Mouse (Mus musculus) liver, embryonic 14.5 days (tissue): ENCODE results near the gene Atp5d. TPM values are rescaled to one million over a fixed set of nuclear protein-coding genes. Genes with fewer than 3 reads are reported as not detected.
A peak's percentile ranks its signal among the peaks of the same experiment; 100 is the strongest.

Experiments used
- ATAC-seq: fragments of 200-750 bp; cut with Nextera tagmentation; 2 replicates; pipeline ENCODE4 v1.8.0; 2017; ENCODE audit warnings: moderate number of reproducible peaks, mild to moderate bottlenecking, moderate library complexity; ENCODE audit not compliant: insufficient read depth
- DNase-seq, 3 experiments: peaks; one replicate each; pipeline ENCODE4 v3.0.0-alpha.2; 2012 to 2013; ENCODE audit warnings: low read depth in 3 of 3, low spot score in 3 of 3
- H3K27ac ChIP-seq: fragments of 300-500 bp; sonication (generic); 2 replicates; pipeline ENCODE4 v1.5.1; 2014; ENCODE audit warnings: moderate library complexity, mild to moderate bottlenecking, control low read depth, inconsistent platforms
- H3K27me3 ChIP-seq: fragments of 300-500 bp; sonication (generic); 2 replicates; pipeline ENCODE4 v1.6.1; 2014; ENCODE audit warnings: mild to moderate bottlenecking, low read length, moderate library complexity; ENCODE audit not compliant: control insufficient read depth, insufficient read depth
- H3K36me3 ChIP-seq: fragments of 300-500 bp; sonication (generic); replicated peaks from 2 replicates; pipeline ENCODE4 v1.6.1; 2014; ENCODE audit warnings: low read depth; ENCODE audit not compliant: control insufficient read depth, insufficient read depth
- H3K4me1 ChIP-seq, 2 experiments: fragments of 200-500 bp in 1 of 2; fragments of 300-500 bp in 1 of 2; sonication (generic) in 1 of 2; replicated peaks; 2 replicates each; pipeline ENCODE4 v1.6.1; 2012 to 2014; ENCODE audit warnings: antibody characterized with exemption in 1 of 2, inconsistent platforms in 1 of 2, low read length in 1 of 2; ENCODE audit not compliant: control insufficient read depth in 2 of 2, insufficient read depth in 2 of 2
- H3K4me2 ChIP-seq: fragments of 300-500 bp; sonication (generic); 2 replicates; pipeline ENCODE4 v1.6.1; 2014; ENCODE audit warnings: low read depth, mild to moderate bottlenecking, control low read depth, moderate library complexity
- H3K4me3 ChIP-seq, 2 experiments: fragments of 200-500 bp in 1 of 2; fragments of 300-500 bp in 1 of 2; sonication (generic) in 1 of 2; 2 replicates each; pipeline ENCODE4 v1.5.1; 2012 to 2014; ENCODE audit warnings: low read depth in 2 of 2, low read length in 2 of 2, mild to moderate bottlenecking in 2 of 2, control low read depth in 1 of 2, inconsistent platforms in 1 of 2, moderate library complexity in 1 of 2; ENCODE audit not compliant: insufficient read depth in 1 of 2
- H3K9ac ChIP-seq: fragments of 300-500 bp; sonication (generic); replicated peaks from 2 replicates; pipeline ENCODE4 v1.6.1; 2014; ENCODE audit warnings: mild to moderate bottlenecking, control low read depth, moderate library complexity
- H3K9me3 ChIP-seq: fragments of 300-500 bp; sonication (generic); 2 replicates; pipeline ENCODE4 v1.6.1; 2016; ENCODE audit warnings: low read length, mixed read lengths; ENCODE audit not compliant: control insufficient read depth
- CTCF ChIP-seq: IDR thresholded peaks from 2 replicates; pipeline ENCODE4 v1.5.1; 2016; ENCODE audit warnings: antibody characterized with exemption, low read depth, control low read depth
- EP300 ChIP-seq: IDR thresholded peaks from 2 replicates; pipeline ENCODE4 v1.6.1; 2016; ENCODE audit warnings: antibody characterized with exemption, low read depth
- WGBS: fragments of 180-500 bp; shearing (Covaris S2); extraction: QIAGEN DNeasy Blood & Tissue Kit; methylation state at CpG from one replicate; pipeline ENCODE4 v1.1.7; 2014; ENCODE audit not compliant: insufficient replicate concordance; 5-methylcytosine and 5-hydroxymethylcytosine counted together
- polyA plus RNA-seq, 2 experiments: library from polyadenylated mRNA; depleted of rRNA in 1 of 2; stranded (reverse) in 1 of 2; unstranded in 1 of 2; fragments of >200 nt; fragmentation: Nextera tagmentation in 1 of 2; extraction: Ambion mirVana in 1 of 2; gene quantifications; 2 replicates each; pipeline versions ENCODE4 v1.2.1 to v1.2.3; 2012 to 2014

Gene Atp5d
- polyA plus RNA-seq, 2 experiments = 211 to 249 TPM

DNA sequence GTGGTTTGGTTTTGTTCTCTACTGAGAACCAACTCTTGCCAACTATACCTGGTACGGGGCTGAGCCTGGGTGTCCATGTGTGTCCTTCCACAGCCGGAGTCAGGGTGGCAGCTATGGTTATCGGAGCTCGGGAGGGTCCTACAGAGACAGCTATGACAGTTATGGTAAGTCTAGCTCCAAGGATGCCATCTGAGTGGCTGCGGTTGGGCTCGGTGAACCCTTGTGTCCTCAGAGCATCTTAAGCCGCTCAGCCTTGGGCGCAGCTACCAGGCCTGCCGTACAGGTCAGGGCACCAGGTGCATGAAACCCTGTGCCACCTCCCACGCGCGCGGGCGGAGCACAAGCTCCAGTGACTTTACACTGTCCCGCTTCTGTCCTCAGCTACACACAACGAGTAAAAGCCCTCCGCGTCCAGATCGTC lies 32.2 kb downstream of the Atp5d start:
- DNase-seq (no peak), ATAC-seq (no peak)
- Histone ChIP-seq H3K4me2 (no peak overlapping the region), H3K4me3 (no peak overlapping the region), H3K9ac (no peak overlapping the region), H3K27ac (no peak overlapping the region), H3K4me1 (peaks cover 18 to 24% of the 10 kb centered on the region in 2 experiments), H3K36me3 (peaks cover 19% of the 10 kb centered on the region), H3K9me3 (no peaks in the 10 kb centered on the region; the same call in 1 of the 2 replicates), H3K27me3 (no peaks in the 10 kb centered on the region)
- 92% methylated on average over 19 of the region's 19 CpGs for WGBS
- TF ChIP-seq EP300 (no peak), CTCF (no peak)

DNA sequence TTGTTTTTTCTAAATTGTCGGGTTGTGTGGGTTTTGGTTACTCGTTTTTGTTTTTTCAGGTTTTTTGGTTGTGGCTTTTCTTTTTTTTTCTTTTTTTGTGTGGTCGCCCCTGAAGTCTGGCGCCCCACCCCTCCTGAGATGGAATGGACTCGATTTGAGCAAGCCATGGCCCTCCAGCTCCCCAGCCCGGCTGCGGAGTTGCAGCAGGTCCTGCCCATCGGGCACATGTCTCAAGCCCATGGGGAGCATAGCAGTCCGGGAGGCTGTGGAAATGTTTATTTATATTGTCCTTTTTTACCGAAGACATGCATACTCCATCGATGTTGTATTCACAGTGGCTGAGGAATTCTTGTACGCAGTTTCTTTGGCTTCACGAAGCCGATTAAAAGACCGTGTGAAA lies 32.8 kb downstream of the Atp5d start:
- Histone ChIP-seq H3K4me2 (no peak overlapping the region), H3K9ac (no peak overlapping the region), H3K4me3 (no peak overlapping the region), H3K27me3 (no peaks in the 10 kb centered on the region), H3K27ac (no peak overlapping the region), H3K9me3 (no peaks in the 10 kb centered on the region; the same call in 1 of the 2 replicates), H3K36me3 (peaks cover 19% of the 10 kb centered on the region), H3K4me1 (peaks cover 17 to 19% of the 10 kb centered on the region in 2 experiments)
- TF ChIP-seq CTCF = no peak
- TF ChIP-seq EP300 = no peak
- DNase-seq = no peak
- 88% methylated on average over 15 of the region's 15 CpGs for WGBS
- no peak for ATAC-seq

GRCm38 (mm10) chr10:80171760-80172526 lies 33.5 kb downstream of the Atp5d start:
- Histone ChIP-seq H3K4me3 (peak overlapping the region in 1 of 2 experiments; percentile 69; a peak in 3 of 4 replicates), H3K9me3 (no peaks in the 10 kb centered on the region; the same call in 1 of the 2 replicates), H3K4me1 (peaks cover 12 to 16% of the 10 kb centered on the region in 2 experiments), H3K4me2 (peak overlapping the region; percentile 82), H3K27ac (peak overlapping the region; percentile 51), H3K36me3 (peaks cover 19% of the 10 kb centered on the region), H3K27me3 (no peaks in the 10 kb centered on the region), H3K9ac (peak overlapping the region; percentile 69; the same call in 1 of the 2 replicates)
- WGBS = 89% methylated on average over 45 of the region's 45 CpGs
- DNase-seq (no peak), ATAC-seq (no peak)
- TF ChIP-seq EP300 (no peak), CTCF (no peak)

DNA sequence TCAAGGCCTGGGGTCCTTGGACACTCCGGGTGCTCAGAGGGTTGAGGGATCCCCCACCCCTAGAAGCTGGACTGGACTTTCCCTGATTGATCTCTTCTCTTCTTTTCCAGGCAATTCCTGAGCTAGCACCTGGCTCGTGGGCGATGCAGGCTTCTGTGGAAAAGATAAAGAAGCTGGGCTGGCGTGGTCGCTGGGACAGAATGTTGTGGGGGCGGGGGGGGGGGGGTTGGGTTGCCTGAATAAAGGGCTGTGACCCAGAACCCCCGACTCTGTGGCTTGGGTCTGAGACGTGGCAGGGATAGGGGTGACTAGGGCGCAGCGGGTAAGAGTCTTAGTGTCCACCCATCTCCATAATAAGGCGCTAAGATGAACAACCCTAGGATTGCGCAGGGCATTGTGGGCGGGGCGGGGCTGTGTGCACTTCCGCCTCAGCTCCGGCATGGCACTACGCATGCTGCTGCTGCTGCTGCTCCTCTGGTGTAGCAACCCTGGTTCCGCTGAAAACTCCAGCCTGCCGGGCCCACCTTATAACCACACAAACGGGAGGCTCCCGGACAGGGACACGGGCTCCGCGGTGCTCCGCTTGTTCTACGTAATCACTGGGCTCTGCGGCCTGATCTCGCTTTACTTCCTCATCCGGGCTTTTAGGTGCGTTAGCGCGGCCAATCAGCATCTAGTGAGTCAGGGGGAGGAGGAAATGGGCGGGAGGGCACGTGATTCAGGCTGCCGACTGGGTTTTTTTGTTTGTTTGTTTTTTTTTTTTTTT lies 34.3 kb downstream of the Atp5d start, which contains the start of gene 1600002K03Rik:
TSS of gene 1600002K03Rik (plus strand) at position 418 of the 766 bp plus-strand sequence.
- Histone ChIP-seq H3K27me3 (no peaks in the 10 kb centered on the region), H3K9ac (peak within 1 kb of the TSS; percentile 69), H3K36me3 (peaks cover 19% of the 10 kb centered on the region), H3K27ac (peak within 1 kb of the TSS; percentile 51), H3K4me1 (peaks cover 9 to 13% of the 10 kb centered on the region in 2 experiments), H3K9me3 (no peaks in the 10 kb centered on the region; the same call in 1 of the 2 replicates), H3K4me3 (peak within 1 kb of the TSS; percentile 69 to 95), H3K4me2 (peak within 1 kb of the TSS; percentile 82)
- 3% methylated on average over 35 of the region's 35 CpGs for WGBS
- DNase-seq (peak; percentile 85 to 90 (median 85)), ATAC-seq (peak; percentile 75)
- TF ChIP-seq EP300 (no peak), CTCF (no peak)

DNA sequence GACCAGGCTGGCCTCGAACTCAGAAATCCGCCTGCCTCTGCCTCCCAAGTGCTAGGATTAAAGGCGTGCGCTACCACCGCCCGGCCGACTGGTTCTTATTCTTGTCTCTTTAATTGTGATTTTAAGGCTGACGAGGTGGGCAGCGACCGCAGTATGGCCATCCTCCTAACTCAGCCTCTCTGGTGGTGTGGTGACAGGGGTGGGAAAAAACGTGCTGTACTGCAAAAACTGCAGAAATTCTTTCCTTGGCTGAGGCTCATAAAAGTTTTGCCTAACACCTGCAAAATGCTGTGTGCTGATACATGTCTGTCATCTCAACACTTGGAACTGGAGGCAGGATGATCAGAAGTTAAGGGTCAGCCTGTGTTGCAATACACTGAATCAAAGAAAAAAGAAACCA lies 34.9 kb downstream of the Atp5d start:
- Histone ChIP-seq H3K27ac (no peak overlapping the region), H3K27me3 (peaks cover under 1% of the 10 kb centered on the region; the same call in 1 of the 2 replicates), H3K4me1 (peaks cover 9 to 12% of the 10 kb centered on the region in 2 experiments), H3K9ac (peak overlapping the region; percentile 23), H3K4me3 (peak overlapping the region; percentile 69 to 95), H3K9me3 (no peaks in the 10 kb centered on the region; the same call in 1 of the 2 replicates), H3K36me3 (peaks cover 19% of the 10 kb centered on the region), H3K4me2 (peak overlapping the region; percentile 82)
- DNase-seq (no peak), ATAC-seq (no peak)
- 1% methylated on average over 11 of the region's 11 CpGs for WGBS
- TF ChIP-seq EP300 = no peak
- no peak for TF ChIP-seq CTCF
